Mouse (Mus musculus) hindbrain, embryonic 10.5 days (tissue): ENCODE results near the gene Ccnd1. TPM values are rescaled to one million over a fixed set of nuclear protein-coding genes. Genes with fewer than 3 reads are reported as not detected.
"Not testable (repeated sequence)": the region's sequence is repeated elsewhere in the genome, so short reads cannot be mapped to it uniquely, and the experiment has no call there.

Source experiments
- DNase-seq: peaks from one replicate; pipeline ENCODE4 v3.0.0-alpha.2; 2017; ENCODE audit warnings: low spot score
- H3K27ac ChIP-seq: fragments of 300-500 bp; sonication (generic); 2 replicates; pipeline ENCODE4 v1.5.1; 2016; ENCODE audit warnings: mild to moderate bottlenecking, moderate library complexity
- H3K27me3 ChIP-seq: fragments of 300-500 bp; sonication (generic); 2 replicates; pipeline ENCODE4 v1.6.1; 2016; ENCODE audit warnings: mild to moderate bottlenecking; ENCODE audit not compliant: poor library complexity, insufficient read depth, severe bottlenecking
- H3K36me3 ChIP-seq: fragments of 300-500 bp; sonication (generic); 2 replicates; pipeline ENCODE4 v1.6.1; 2016; ENCODE audit warnings: mild to moderate bottlenecking, moderate library complexity
- H3K4me1 ChIP-seq: fragments of 300-500 bp; sonication (generic); replicated peaks from 2 replicates; pipeline ENCODE4 v1.6.1; 2016; ENCODE audit warnings: mild to moderate bottlenecking
- H3K4me3 ChIP-seq: fragments of 300-500 bp; sonication (generic); 2 replicates; pipeline ENCODE4 v1.5.1; 2016; ENCODE audit warnings: mild to moderate bottlenecking, moderate library complexity
- H3K9me3 ChIP-seq: fragments of 300-500 bp; sonication (generic); 2 replicates; pipeline ENCODE4 v1.6.1; 2016; ENCODE audit warnings: mild to moderate bottlenecking, moderate library complexity
- WGBS: fragments of 180-500 bp; shearing (Covaris S2); methylation state at CpG from one replicate; pipeline ENCODE4 v1.1.7; 2016; 5-methylcytosine and 5-hydroxymethylcytosine counted together
- polyA plus RNA-seq: library from polyadenylated mRNA; unstranded; fragments of >200 nt; fragmentation: Nextera tagmentation; extraction: Ambion mirVana; gene quantifications from 2 replicates; pipeline ENCODE4 v1.2.1, GENCODE M21; 2016

Gene Ccnd1
- polyA plus RNA-seq, 1 experiment from 2014 or later, result 166 TPM

DNA sequence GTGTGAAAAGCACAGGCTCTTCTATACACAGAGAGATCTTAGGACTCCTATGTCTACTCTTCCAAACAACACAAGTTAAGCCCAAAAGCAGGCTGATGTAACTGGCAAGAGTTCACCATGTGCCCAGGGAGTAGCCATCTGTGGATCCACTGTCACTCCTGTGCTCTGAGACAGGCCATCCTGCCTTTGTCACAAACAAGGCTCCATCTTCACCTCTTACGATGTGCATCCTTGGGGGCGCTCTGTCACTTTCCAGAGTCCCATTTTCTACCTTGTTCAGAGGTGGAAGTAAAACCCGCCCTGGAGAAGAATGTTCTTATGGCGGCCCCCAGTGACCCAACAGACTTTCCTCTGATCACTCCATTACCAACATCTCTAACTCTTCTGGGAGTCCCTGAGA is 45.0 kb downstream of the Ccnd1 start:
- Histone ChIP-seq H3K9me3 (no peaks in the 10 kb centered on the region), H3K27ac (peak overlapping the region; percentile 81), H3K4me1 (peaks cover 59% of the 10 kb centered on the region), H3K27me3 (peaks cover 70% of the 10 kb centered on the region), H3K36me3 (0 out of 2 replicates have a peak, but pooled peaks cover 3% of the 10 kb centered on the region), H3K4me3 (peak overlapping the region; percentile 56)
- WGBS, result under 1% methylated on average over 4 of the region's 4 CpGs
- DNase-seq, result peak; percentile 24

DNA sequence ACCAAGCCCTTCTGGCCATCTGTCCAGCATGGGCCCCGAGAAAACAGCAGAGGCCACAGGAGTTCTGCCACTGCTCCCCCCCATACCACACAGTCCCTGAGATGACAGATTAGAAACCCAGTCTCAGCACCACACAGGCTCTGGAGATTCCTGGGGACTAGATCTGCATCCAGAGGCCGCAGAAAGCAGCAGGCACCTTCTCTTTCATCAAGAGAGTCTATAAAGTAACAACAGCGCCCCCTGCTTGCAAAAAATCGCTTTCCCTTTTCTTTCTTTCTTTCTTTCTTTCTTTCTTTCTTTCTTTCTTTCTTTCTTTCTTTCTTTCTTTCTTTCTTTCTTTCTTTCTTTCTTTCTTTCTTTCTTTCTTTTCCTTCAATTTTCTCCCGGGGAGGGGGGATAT is 45.5 kb downstream of the Ccnd1 start:
- no peaks in the 10 kb centered on the region for H3K36me3 ChIP-seq
- peaks cover 60% of the 10 kb centered on the region for H3K4me1 ChIP-seq
- peak overlapping the region; percentile 56 for H3K4me3 ChIP-seq
- H3K27ac ChIP-seq, result peak overlapping the region; percentile 66; the same call in 1 of the 2 replicates
- no peaks in the 10 kb centered on the region for H3K9me3 ChIP-seq
- WGBS, result 1% methylated on average over 5 of the region's 5 CpGs
- peaks cover 70% of the 10 kb centered on the region for H3K27me3 ChIP-seq
- DNase-seq, result peak; percentile 38

DNA sequence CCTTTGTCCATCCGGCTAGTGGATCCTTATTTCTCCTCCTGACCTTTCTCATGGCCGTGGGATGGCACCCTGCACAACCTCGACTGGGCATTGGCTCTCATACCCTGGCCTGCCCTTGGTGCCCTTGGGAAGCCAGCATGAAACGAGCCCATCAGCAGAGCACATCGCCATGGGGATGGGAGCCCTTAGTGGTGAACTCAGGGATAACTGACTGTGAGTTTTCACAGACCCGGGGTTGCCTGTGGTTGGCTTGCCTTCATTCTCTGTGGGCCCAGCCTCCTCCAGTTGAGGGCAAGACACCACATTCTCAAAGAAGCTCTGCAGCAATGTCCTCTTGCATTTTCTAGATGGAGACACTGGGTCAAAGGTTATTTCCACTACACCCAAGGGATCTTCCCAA is 47.4 kb downstream of the Ccnd1 start:
- Histone ChIP-seq H3K27ac (peak overlapping the region; percentile 2; the same call in 1 of the 2 replicates), H3K36me3 (no peaks in the 10 kb centered on the region), H3K4me3 (no peak overlapping the region), H3K27me3 (peaks cover 64% of the 10 kb centered on the region), H3K4me1 (peaks cover 52% of the 10 kb centered on the region), H3K9me3 (no peaks in the 10 kb centered on the region)
- 47% methylated on average over 6 of the region's 6 CpGs for WGBS
- DNase-seq, result no peak

DNA sequence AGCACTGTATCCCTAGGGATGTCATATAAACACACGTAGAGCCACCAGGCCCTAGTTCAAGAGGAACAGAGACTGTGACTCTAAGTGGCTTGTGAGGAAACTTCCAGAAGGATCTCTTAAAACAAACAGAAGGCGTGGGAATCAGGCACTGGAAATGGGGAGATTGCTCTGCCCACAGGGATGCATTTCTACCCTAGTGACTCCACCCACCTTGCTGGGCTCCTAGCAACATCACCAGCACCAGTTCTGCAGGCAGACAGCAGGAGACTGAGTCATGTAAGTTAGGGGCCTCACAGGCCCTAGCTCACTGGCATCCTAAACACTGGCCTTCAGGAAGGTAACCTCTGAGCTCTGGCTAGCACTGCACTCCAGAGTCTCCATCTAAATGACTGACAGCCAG is 47.9 kb downstream of the Ccnd1 start:
- Histone ChIP-seq H3K4me1 (peaks cover 47% of the 10 kb centered on the region), H3K27ac (peak overlapping the region; percentile 2; the same call in 1 of the 2 replicates), H3K4me3 (no peak overlapping the region), H3K36me3 (no peaks in the 10 kb centered on the region), H3K27me3 (peaks cover 60% of the 10 kb centered on the region), H3K9me3 (no peaks in the 10 kb centered on the region)
- no peak for DNase-seq
- 68% methylated on average over 2 of the region's 2 CpGs for WGBS

DNA sequence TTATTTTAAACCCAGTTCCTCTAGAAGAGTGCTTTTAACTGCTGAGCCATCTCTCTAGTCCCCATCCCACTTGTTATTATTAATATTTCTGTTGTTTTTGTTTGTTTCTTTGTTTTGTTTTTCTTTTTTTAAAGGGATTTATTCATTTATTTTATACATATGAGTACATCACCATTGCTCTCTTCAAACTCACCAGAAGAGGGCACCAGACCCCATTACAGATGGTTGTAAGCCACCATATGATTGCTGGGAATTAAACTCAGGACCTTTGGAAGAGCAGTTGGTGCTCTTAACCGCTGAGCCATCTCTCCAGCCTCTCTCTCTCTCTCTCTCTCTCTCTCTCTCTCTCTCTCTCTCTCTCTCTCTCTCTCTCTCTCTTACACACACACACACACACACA is 49.1 kb downstream of the Ccnd1 start:
- not testable (repeated sequence) for H3K4me3 ChIP-seq, DNase-seq, H3K36me3 ChIP-seq, H3K9me3 ChIP-seq, H3K27ac ChIP-seq
- peaks cover 35% of the 10 kb centered on the region for H3K4me1 ChIP-seq
- WGBS, result 93% methylated on average over 1 of the region's 1 CpGs
- H3K27me3 ChIP-seq, result peaks cover 48% of the 10 kb centered on the region

DNA sequence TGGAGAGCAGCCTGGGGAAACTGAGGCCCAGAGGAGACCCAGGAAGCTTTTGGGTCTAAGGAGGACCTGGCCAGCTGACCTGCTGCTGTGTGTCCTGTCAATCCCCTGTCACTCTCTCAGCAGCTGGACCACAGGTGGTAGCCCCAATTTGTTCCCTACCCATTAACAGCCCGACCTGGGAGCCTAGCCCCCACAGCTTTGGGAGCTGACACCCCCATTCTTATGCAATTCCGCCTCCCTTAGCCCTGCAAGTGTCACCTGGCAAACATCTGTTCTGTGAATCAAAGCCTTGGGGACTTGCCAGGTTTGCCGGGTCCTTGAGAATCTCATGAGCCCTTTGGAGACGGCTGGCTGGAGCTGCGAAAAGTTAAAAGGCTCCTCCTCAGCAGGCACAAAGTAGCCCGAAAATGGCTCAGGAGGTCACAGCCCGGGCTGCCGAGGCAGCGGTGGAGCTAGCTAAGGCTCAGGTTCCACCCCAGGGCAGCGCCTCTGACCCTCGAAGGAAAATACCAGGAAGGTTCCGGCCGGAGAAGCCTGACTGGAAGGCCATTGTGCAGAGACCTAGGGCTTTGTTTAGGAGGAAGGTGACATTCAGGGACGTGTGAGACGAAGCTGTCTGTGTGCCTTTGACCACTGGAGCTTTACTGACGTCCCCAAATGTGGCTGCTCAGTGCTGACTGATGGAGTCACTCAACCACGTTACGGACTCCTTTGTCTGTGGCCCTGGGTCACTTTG is 51.0 kb downstream of the Ccnd1 start:
- H3K9me3 ChIP-seq, result no peaks in the 10 kb centered on the region
- 2% methylated on average over 18 of the region's 18 CpGs for WGBS
- H3K36me3 ChIP-seq, result no peaks in the 10 kb centered on the region
- peaks cover 22% of the 10 kb centered on the region for H3K4me1 ChIP-seq
- 0 out of 2 replicates have a peak overlapping the region, but pooled peaks have one; percentile 2 for H3K4me3 ChIP-seq
- peaks cover 35% of the 10 kb centered on the region for H3K27me3 ChIP-seq
- peak overlapping the region; percentile 64; the same call in 1 of the 2 replicates for H3K27ac ChIP-seq
- peak; percentile 55 for DNase-seq

DNA sequence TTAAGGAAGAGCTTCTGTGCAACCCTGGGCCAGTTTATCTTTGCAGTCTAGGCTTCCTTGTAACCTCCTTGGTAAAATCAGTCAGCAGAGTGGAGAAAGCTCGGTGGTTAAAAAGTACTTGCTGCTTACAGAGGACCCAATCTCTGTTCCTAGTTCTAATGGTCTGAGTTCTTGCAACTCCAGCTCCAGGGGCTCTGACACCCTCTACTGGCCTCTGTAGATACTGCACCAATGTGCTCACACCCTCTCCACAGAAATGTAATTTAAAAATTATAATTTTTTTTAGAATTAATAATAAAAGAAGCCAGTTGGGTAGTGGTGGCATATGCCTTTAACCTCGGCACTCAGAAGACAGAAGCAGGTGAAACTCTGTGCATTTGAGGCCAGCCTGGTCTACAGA is 52.1 kb downstream of the Ccnd1 start:
- Histone ChIP-seq H3K4me3 (no peak overlapping the region), H3K27me3 (peaks cover 35% of the 10 kb centered on the region), H3K4me1 (peaks cover 26% of the 10 kb centered on the region), H3K36me3 (no peaks in the 10 kb centered on the region), H3K27ac (no peak overlapping the region), H3K9me3 (no peaks in the 10 kb centered on the region)
- 82% methylated on average over 2 of the region's 2 CpGs for WGBS
- no peak for DNase-seq

DNA sequence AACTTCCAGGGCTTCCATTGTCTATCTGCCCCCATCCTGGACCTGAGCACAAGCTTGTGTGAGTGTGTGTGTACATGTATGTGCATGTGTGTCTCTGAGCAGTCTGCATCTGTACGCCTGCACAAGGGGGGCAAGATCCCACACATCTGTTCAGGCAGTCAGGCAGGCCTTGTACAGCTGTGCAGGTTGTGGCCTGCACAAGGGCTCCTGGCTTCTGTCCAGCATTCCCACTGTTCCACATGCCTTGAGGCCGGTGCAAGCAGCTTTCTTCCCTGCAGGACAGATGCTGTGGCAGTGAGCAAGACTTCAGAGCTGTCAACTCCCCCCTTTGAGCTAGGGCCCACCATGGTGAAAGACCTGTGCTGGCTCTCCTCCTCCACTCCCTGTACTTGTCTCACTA is 56.6 kb downstream of the Ccnd1 start:
- no peak overlapping the region for H3K4me3 ChIP-seq
- H3K27ac ChIP-seq, result peak overlapping the region; percentile 16; the same call in 1 of the 2 replicates
- H3K9me3 ChIP-seq, result no peaks in the 10 kb centered on the region
- no peaks in the 10 kb centered on the region for H3K36me3 ChIP-seq
- no peak for DNase-seq
- peaks cover 6% of the 10 kb centered on the region; the same call in 1 of the 2 replicates for H3K27me3 ChIP-seq
- 56% methylated on average over 2 of the region's 2 CpGs for WGBS
- peaks cover 4% of the 10 kb centered on the region; the same call in 1 of the 2 replicates for H3K4me1 ChIP-seq

Other genes with a start within 250 kb of the Ccnd1 start
- gene Ano1, start 188.0 kb downstream of the Ccnd1 start, polyA plus RNA-seq, result 7.4 and 12.9 TPM in 2 replicates
- gene Fgf3, start 101.8 kb downstream of the Ccnd1 start, polyA plus RNA-seq, result 1.7 and 2.6 TPM in 2 replicates
- gene Fgf4, start 92.6 kb downstream of the Ccnd1 start, polyA plus RNA-seq, result 0.15 TPM in 1 of 2 replicates, not detected in the other
- 43.4 and 55.3 TPM in 2 replicates for gene Fgf15, start 43.4 kb downstream of the Ccnd1 start, polyA plus RNA-seq
- 30.5 and 33.0 TPM in 2 replicates for gene LTO1, start 24.8 kb downstream of the Ccnd1 start, polyA plus RNA-seq